Mouse (Mus musculus) forelimb bud, embryonic 11.5 days (tissue): Measurements from ENCODE around the gene Srsf5.

Source experiments
- DNase-seq: peaks from one replicate; pipeline ENCODE4 v3.0.0-alpha.2; 2012; ENCODE audit warnings: low read depth, low spot score

The Srsf5 gene

DNA sequence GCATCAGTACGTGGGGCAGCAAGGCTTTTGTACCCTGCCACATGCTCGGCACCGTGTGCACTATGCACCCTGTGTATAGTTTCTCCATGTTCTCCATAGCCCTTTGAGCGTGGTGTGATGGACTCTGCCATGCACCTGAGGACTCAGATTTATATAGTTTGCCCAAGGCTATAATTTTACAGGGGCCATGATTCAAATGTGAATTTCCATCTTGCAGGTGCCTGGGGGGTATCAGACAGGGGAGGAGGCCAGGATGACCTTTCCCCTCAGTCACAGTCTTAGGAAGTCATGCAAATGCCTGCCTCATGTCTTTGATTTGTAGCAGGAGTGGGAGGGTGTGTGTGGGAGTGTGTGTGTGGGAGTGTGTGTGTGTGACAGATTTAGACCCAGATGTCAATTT is 52.3 kb downstream of the Srsf5 start:
- DNase-seq: peak; percentile 27

DNA sequence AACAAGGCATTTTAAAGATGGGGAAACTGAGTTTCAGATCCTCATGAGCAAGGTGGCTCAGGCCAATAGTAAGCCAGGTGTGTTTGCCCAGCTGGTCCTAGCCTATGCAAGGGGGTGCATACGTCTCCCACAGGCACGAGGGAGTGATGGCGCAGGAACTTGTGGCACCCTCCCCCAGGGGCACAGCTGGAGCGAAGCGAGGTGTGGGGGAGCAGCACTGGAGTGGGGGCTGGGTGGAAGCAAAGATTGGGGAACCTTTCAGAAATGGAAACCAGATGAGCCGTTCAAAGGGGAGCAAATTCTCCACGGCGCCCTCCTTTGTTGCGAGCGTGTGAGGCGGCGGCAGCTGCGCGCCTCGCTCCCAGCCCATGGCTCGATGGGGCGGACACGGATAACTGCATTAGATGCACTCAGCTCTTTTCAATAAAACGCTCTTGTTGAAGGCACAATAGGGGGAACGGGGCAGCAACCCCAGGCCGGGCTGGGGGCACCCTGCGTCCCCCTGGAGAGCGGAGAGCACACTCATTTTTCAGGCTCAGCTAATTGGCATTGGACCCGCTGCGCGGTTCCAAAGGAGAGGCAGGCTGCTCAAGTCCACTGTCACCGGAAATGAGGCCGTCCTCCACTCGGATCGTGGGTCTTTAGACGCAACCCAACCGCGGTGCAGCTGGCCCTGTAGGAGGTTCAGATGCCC is 53.4 kb downstream of the Srsf5 start:
- DNase-seq: peak; percentile 57
